Mouse (Mus musculus) monocyte, adult 5-6 weeks (primary cell): ENCODE measurements around the gene Wrb. TPM values are rescaled to one million over a fixed set of nuclear protein-coding genes. Genes with fewer than 3 reads are reported as not detected.
A peak's percentile ranks its signal among the peaks of the same experiment; 100 is the strongest.

Experiments
- ATAC-seq: fragments of 153-309, 156-312 bp; replicated peaks from 2 replicates; pipeline ENCODE4 v1.8.0; 2017; ENCODE audit warnings: mild to moderate bottlenecking; ENCODE audit not compliant: low TSS enrichment, insufficient number of reproducible peaks, severe bottlenecking, poor library complexity, low FRiP score
- total RNA-seq: library from RNA; stranded (forward); fragments of 200-1000, 200-491, 200-594 nt; gene quantifications from 3 replicates; pipeline ENCODE4 v1.2.3, GENCODE M21; 2017

The Wrb gene
- total RNA-seq, 1 experiment from 2014 or later: 6.2 TPM

DNA sequence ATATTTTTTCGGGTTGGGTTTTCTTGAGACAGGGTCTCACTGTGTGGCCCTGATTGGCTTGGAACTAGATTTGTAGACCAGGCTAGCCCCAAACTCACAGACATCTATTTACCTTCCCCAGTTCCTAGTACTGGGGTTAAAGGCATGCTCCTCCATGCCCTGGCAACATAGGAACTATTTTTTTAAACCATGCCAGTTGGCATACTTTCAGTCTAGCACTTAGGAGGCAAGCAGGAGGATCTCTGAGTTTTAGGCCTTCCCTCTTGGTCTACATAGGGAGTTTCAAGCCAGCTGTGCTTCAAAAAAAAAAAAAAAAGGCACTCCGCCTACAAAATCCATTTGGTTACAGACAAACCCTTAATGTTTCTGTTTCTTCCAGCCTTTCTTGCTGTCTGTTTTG is 9.3 kb downstream of the Wrb start:
- ATAC-seq: no peak

DNA sequence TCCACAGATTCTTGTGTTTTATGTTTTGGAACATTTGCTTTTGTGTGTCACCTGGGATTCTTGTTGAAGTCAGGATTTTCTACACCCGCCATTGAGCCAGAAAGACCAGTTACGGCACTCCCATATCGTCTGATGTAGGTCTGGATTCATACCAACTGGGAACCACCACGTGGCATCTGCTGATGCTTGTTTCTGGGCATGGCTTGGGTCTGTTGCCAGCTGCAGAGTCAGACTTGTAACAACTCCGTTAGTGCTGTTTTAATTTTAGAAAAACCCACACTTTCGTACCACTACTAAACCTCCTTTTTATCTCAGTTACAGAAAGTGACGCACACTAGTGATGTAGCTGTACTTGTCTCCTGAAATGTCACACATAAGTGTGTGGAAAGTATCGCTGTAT is 10.8 kb downstream of the Wrb start:
- no peak for ATAC-seq

DNA sequence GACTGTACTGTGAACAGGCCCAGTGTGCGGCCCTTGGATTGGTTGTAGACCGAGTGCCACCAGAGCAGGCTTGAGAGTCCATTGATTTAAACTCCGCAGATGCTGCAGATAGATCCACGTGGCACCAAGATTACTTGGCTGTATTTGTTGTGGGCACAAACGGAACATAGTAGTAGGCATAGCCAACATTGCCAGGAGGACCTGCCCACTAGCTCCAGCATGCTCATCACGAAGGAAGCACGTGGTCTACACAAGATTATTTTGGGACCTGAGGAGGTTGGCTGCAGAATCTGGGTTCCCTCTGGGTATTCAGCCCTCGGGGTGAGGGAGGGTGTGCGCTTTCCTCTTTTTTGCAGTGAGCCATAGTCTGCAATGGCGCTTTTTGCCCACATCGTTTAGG is 12.0 kb downstream of the Wrb start:
- ATAC-seq: no peak

DNA sequence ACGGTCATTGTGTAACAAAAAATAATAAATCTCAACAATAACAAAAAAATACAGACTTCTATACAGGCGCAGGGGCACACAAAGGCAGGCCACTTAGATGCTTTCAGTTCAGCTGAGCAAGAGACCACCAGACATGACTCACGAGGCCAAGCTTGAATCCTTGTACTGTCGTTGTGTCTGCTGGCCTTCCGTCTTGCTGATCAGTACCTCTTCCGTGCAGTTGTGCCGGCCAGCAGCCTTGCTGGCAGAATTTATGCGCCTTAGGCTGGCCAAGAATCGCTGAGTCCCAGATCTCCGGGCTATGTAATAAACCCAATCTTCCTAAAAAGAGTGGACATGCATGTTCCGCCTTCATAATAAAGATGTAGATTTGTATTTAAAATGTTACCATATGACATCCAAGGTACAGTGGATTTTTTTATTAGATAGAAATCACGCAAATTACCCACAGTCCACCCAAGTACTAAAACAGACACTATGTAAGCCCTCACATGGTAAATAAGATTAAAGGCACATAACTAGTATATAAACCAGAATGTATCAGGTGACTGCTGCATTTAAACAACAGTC is 13.4 kb downstream of the Wrb start:
- ATAC-seq: no peak

DNA sequence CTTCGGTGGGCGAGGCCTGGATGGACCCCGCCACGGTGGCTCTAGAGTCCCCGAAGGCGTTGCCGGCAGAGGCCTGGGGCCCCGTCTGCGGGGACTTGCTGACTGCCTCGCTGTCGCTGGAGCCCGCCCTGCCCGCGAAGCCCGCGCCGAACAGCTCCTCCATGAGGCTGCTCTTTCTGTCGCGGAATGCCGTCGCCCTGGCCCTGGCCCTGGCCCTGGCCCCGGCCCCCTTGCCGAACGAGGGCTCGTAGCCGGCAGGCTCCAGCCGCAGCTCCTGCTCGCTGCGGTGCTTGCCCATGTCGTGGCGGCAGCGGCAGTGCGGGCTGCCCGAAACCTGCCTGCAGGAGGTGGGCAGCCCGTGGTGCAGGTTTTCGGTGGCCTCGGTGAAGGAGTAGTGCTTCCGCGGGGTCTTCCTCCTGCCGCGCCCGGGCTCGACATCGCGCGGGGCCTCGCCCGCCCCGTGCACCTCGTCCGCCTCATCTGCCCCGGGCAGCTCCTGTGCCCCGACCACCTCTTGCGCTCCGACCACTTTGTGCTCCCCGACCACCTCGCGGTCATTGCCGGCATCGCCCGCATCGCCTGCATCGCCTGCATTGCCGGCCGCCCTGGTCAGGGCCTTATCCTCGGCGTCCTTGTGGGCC is 14.0 kb downstream of the Wrb start:
- ATAC-seq: no peak

DNA sequence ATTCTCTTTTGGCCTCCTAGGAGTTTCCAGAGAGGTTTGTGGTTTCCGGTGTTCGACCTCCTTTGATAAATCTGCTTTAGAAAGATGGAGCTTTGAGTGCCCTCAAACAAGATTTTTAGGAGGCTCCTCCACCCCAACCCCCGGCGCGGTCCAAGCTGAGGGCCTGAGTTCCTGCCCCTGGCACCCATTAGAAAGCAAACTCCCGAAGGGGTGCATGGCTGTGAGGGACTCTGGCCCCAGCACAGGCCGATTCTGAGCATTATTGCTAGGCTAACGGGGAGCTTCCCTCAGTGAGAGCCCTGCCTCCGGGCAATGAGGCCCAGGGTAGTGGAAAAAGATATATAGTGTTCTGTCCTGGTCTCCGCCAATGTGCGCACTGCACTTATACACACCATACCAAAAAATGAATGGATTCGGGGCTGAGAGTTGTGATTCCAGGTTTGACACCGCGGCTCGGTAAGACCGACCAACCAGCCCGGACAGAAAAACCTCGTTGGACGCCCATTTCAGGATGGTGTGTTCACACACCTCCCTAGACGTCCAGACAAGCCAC is 14.7 kb downstream of the Wrb start:
- ATAC-seq: no peak; the same call in 1 of the 2 replicates

DNA sequence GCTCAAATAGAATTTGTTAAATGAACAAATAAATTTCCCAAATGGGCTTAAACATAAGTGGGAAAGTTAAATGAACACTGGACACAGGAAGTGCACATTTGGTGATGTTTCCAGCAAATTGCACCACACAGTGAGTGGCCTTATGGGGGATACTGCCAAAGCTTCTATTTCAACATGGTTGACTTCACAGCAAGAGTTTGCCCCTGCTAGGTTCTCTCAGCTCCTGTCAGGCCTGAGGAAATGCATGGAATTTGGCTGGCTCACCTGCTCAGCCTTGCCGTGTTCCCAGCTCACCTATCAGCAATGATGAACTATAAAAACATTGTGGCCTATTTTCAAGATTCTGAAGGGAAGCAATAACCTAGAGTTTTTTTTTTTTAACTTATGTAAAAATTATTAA is 15.7 kb downstream of the Wrb start:
- ATAC-seq: no peak

DNA sequence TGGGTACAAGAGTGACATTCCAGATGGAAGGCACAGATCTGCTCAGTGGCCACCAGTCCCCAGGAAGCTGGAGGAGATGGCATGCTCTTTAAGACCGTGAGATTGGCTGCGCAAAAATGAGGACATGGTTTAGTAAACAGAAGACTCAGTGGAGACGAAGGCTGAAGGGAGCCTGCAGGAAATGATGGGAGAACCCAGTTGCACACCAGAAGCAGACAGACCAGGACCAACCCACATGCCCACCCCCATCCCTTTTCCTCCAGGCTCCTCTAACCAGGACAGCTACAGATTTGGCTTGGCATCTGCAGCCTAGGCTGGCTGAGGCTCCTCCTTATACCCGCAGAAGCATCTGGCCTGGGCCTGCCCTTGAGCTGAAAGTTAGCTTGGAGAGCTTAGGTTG is 16.1 kb downstream of the Wrb start:
- no peak for ATAC-seq

DNA sequence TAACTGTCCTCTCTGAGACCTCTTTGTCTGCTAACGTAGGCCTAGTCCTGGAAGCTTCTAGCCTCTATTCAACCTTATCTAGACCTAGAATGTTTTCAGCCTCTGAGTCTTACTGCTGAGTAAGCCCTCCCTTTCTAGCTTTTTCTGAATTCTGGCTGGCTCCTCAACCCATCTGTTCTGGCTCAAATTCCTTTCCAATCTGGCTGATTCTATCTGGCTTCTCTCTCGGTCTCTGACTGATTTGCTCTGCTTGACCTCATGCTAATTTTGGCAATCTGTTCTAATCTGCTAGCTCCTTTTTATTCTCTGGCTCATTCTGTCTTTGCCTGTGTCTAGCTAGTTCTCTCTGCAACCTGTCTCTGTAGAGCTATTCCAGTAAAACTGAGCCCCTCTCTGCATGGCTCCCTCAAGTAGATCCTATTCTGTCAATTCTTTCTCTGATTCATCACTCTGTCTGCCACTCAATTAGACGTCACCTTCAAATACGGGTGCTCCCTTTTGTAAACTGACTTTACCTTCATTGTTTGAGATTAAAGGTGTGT is 20.6 kb downstream of the Wrb start:
- no peak for ATAC-seq

DNA sequence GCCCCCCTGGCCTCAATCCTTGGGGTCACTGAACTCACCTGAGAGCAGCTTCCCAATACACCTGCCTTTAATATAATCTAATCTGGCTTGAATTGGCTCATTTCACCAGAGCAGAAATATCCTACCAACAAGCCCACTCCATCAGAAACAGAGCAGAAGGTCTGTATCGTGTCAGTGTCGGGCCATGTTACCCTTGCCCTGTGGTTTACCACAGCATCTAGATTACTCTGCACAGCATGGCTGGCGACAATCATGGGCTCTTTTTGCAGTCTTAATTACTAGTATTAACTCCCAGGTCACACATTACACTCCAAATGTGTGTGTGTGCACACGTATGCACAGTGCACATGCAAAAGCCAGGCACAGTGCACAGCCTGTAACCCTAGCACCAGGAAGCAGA is 23.6 kb downstream of the Wrb start:
- ATAC-seq: no peak

DNA sequence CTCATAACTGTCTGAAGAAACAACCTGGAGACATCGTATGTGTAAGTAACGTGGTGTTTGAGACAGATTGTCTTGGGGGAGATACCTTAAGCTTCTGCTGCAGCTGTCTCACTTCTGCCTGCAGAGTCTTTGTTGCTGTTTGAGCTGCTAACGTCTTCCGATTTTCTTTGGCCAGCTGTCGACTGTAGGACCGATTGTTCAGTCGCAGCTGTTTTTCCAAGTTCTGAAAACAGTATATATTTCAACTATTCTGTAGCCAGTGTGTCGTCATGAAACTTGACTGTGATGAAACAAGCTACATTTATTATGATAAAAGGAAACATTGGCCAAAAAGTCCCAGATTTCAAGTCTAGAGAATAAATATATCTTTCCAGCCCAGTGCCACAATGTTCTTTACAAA is 28.4 kb downstream of the Wrb start:
- no peak for ATAC-seq

DNA sequence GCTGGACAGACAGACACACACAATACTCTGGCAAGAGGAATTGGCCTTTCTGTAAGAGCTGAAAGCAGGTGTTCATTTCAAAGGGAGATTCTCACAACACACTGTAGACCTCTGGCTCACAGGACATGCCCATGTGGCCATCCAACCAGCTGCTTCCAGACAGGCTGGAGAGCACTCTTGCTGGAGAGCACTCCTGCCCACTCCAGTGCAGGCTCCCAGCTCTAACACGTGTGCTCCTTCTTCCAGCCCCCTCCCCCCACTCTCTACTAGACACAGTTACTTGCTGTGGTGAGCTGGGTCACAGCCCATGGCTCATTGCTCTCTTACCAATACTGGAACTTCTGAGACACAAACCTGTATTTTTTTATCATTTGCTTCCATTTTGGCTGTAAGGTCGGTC is 30.2 kb downstream of the Wrb start:
- no peak for ATAC-seq

DNA sequence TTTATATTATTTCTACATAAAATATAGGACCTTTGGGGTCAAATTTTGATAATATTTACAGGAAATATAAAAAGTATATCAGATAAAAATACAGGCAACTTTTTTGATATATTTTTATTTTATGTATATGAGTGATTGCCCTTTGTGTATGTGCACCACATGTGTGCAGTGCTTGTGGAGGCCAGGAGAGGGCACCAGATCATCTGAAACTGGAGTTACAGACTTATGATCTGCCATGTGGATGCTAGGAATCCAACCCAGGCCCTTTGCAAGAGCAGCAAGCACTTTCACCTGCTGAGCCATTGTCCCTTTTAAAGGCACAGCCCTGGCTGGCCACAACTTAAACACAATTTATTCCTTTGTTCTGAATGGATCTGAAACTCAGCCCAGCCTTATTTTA is 33.9 kb downstream of the Wrb start:
- ATAC-seq: no peak

DNA sequence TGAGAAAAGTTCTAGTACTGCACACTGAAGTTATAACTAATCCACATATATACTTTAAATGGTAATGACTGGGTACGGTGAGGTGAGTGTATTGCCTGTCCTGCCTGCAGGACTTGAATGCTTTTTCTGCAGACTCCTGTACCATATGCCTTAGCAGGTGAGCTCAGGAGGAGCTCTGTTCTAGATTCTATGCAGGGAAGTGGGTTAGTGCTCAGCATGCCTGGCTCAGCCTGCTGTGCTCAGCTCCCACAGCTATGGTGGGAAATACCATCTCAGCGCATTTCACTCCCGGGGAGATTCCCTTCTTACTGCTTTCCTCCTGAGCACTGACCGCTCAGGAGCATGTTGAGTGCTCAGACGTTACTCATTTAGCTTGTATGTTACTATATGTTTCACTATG is 42.4 kb downstream of the Wrb start:
- ATAC-seq: no peak

DNA sequence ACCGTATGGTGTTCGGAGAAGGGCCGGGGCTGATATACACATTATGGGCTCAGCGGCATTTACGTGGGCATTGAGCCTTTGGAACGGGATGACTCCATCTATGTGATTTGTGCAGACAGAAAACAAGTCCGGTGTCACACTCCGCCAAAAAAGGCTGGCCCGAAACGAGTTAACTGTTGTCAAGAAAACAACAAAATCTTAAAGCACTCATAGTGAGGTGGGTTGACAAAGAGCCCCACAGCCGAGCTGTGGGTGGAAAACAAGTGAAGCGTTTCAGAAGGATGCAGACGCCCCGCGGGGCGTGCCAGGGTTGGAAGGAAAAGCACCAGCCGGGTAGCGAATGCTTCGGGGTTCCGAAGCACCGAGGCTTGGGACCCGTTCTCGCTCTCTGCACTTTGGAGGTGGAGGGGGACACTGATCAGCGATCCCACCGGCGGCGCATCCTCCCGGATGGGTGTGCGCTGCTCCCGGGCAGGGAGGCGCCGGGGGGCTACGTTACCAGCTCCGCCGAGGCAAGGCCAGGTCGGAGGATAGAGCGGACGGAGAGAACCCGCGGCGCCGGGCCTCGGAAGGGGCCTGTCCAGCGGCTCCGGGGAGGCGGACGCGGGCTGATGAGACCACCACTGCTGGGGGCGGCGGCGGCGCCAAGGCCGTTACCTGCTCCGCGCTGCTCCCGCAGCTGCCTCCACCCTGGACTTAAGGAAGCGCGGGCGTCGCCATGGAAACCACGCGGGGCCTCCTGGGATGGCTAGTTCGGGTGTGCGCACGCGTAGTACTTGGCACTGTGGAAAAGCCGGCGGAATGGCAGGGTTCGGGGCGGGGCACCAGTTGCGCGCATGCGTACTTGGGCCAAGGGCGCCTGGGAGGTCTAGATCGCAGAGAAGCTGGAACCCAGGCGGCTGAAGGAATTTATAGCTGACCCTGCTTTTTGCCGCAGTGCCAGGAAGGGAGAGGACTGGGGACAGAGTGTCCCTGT is 46.6 kb downstream of the Wrb start, which contains the start of gene Lca5l:
Gene Lca5l (minus strand): TSS at position 741 of the 976 bp plus-strand sequence.
- peak; percentile 94 for ATAC-seq

DNA sequence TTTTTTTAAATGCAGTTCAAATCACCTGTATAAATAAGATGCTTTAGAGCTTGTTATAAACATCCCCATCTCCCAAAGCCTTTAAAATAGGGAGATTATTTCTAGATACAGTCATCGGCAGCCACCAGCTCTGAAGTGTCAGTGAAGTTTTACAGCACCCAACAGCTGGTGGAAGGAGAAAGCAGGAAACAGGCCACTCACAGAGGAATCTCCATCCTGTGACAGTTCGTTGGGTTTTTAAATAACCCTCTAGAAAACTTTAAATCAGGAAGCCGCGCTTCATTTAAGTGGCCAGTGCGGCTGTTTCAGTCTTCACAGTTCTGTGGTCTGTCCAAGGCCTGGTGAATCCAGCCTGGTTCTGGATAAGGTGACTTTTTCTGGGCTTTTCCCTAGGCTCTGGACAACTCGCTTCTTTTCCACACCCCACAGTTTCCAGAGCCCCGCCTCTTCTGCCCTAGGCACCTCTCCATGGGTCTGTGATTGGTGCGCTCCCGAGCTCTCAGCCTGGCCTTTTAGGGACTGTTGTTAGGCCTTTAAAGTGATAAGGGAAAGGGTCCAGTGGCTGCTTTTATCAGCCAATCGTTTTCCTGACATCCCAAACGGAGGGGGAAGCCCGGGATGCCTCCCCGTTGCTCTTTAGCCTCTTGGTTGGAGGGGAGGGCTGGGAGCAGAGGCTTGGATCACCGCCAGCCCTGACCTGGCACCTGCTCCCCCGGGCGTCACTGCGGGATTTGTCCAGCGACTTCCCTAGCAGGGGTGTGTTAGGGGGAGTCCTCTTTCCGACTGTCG is 54.9 kb downstream of the Wrb start, which contains the start of gene Sh3bgr:
Gene Sh3bgr (plus strand): TSS at position 538 of the 789 bp plus-strand sequence.
- ATAC-seq: no peak

DNA sequence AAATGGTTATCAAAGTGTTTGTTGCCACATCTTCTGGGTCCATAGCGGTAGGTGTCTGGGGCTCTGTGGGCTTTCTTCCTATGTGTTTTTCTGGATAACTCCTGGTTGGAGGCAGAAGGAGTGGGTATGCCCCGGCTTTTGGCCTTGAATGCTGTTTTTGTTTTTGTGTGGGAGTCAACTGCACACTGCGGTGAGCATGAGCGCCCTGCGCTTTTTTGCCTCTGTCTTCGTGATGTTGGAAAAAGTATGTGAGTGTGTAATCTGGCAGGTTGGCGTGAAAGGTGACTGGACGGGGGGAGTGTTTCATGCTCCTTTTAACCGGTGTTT is 55.5 kb downstream of the Wrb start:
- no peak for ATAC-seq

DNA sequence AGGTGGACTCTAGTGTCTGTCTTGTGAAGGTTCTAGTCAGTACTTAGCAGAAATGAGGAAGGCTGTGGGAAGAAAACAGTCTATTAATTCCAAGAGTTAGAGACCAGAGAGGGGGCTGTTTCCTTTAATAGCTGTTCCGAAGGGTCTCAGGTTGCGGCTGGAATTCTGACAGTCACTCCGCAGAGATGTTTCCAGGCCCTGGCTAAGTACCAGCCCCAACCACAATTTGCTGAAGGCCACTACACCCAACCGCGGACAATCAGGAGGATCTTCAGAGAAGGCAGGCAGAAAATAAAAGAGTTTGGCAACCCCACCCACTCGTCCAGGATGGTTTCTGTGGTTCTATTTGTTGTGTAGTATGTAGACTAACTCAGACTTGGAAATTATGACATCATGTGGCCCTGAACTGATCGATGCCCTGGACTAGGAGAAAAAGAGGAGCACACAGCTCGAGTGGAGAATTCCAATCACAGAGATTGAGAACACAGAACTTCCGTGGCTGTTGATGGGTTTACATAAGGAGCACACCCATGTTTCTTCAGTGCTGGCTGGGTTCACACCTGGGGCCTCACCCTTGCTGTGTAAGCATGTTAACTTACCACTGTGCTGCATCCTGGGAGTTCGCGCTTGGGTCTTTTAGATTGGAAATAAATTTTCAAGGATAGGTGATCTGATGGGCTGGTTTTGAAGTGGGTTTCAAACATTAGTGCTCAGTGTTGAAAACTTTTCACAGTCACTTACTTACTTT is 56.5 kb downstream of the Wrb start:
- ATAC-seq: no peak
